Mouse (Mus musculus) lung, adult 2 months (tissue): ENCODE results near the gene Tulp3. TPM values are rescaled to one million over a fixed set of nuclear protein-coding genes. Genes with fewer than 3 reads are reported as not detected.

Source experiments
- DNase-seq: peaks from one replicate; pipeline ENCODE4 v3.0.0; 2022
- H3K4me1 ChIP-seq: fragments of 200-500 bp; 2 replicates; pipeline ENCODE4 v1.6.1; 2011; ENCODE audit warnings: low read length; ENCODE audit not compliant: control insufficient read depth, insufficient read depth
- H3K4me3 ChIP-seq: fragments of 200-500 bp; replicated peaks from 2 replicates; pipeline ENCODE3; 2011; ENCODE audit warnings: low read depth, mild to moderate bottlenecking, control low read depth, low read length; ENCODE audit errors: extremely low read depth
- CTCF ChIP-seq: fragments of 200-500 bp; IDR thresholded peaks from 2 replicates; pipeline ENCODE4 v1.5.1; 2011; ENCODE audit warnings: mild to moderate bottlenecking, low read length, control low read depth; ENCODE audit not compliant: insufficient read depth
- POLR2A ChIP-seq: fragments of 200-500 bp; IDR thresholded peaks from 2 replicates; pipeline ENCODE4 v1.6.1; 2011; ENCODE audit warnings: low read depth, mild to moderate bottlenecking, control low read depth, low read length, borderline replicate concordance; ENCODE audit errors: extremely low read depth
- WGBS: fragments of 180-500 bp; shearing (Covaris S2); methylation state at CpG from one replicate; pipeline ENCODE4 v1.1.7; 2018; 5-methylcytosine and 5-hydroxymethylcytosine counted together
- polyA plus RNA-seq: library from polyadenylated mRNA; depleted of rRNA; stranded (reverse); fragments of >200 nt; gene quantifications from 2 replicates; pipeline ENCODE4 v1.2.3, GENCODE M21; 2012

The Tulp3 gene
- polyA plus RNA-seq, 1 experiment, result 21.5 TPM

DNA sequence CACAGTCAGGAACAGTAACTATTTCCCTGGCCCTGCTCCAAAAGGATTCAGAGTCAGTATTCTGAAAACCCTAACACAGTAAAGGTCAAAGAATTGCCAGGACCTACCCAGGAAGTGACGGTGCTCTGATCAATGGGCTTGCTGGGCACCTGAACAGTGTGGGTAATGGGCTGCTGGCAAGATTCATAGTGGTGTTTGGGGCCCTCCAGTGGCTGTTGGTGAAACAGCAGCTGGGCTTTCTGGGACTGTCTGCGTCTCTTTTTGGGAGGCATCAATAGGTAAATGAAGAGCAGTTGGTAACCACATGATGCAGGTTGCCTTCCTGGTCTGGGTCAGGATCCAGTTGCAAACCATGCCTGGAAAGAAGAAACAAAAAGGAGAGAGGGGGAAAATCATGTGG, 3.3 kb upstream of the Tulp3 start:
- Histone ChIP-seq H3K4me3 (no peak overlapping the region), H3K4me1 (peaks cover 3% of the 10 kb centered on the region; the same call in 1 of the 2 replicates)
- WGBS, result 20% methylated on average over 2 of the region's 2 CpGs
- DNase-seq, result peak; percentile 73
- TF ChIP-seq CTCF (peak; percentile 85), POLR2A (no peak)

DNA sequence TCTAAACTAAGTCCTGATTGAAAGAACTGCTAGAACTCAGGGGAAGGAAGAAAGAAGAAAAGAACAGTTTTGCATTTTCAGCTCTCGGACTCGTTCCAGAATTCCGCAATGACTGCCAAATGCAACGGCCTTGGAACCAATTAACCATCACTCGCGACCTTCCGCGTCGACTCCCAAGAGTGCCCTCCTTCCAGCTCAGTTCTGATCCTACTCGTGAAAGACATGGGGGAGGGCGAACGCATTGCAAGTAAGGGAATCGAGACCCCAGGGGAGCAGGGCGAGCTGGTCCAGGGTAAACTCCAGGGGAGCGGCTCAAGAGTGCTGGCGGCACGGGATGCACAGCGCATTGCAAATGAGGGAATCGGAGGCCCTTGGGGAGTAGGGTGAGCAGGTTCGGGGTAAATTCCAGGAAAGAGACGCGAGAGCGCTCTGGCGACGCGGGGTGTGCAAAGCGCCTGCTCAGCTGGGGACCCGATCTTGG, 410 bp downstream of the Tulp3 start:
- DNase-seq, result no peak
- TF ChIP-seq CTCF (no peak), POLR2A (no peak)
- under 1% methylated on average over 28 of the region's 28 CpGs for WGBS
- Histone ChIP-seq H3K4me1 (no peaks in the 10 kb centered on the region; the same call in 1 of the 2 replicates), H3K4me3 (peak overlapping the region; percentile 90)

DNA sequence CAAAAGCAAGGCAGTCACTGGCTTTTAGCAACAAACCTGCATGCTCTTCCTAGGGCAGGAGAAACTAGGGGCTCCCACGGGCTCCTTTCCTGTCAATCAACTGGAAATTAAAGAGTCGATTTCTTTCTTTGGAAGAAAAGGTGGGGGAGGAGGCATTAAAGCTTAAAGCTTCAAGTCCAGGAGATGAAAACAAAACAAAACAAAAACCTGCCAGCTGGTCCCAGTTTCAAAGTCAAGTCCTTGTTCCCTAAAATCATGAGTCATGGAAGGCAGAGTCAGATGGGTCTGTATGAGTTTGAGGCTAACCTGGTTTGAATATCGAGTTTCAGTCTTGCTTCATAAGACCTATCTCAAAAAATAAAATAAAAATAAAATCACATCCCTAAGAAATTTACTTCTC, 1.5 kb downstream of the Tulp3 start:
- TF ChIP-seq CTCF (no peak), POLR2A (no peak)
- Histone ChIP-seq H3K4me1 (peaks cover 2% of the 10 kb centered on the region; the same call in 1 of the 2 replicates), H3K4me3 (no peak overlapping the region)
- 61% methylated on average over 3 of the region's 3 CpGs for WGBS
- DNase-seq, result no peak

DNA sequence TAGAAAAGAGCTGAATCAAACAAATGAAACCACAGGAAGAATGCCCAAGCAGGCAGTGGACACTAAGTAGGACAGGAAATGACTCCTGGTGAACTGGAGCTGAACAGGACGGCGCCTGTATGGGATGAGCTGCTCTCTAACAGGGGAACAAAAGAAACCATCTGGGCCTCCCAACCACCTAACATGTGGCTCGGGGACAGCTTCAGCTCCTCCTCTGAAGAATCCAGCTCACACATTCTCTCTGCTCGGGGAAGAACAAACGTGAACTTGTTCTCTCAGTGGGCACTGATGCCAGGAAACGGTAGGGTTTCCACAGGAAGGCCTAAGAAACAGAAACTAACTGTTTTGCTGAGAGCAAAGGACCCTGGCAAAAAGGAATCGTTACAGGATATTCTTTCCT, 5.9 kb downstream of the Tulp3 start:
- DNase-seq, result no peak
- peaks cover 2% of the 10 kb centered on the region; the same call in 1 of the 2 replicates for H3K4me1 ChIP-seq
- 35% methylated on average over 7 of the region's 7 CpGs for WGBS
- H3K4me3 ChIP-seq, result no peak overlapping the region
- TF ChIP-seq CTCF, result no peak
- TF ChIP-seq POLR2A, result no peak

DNA sequence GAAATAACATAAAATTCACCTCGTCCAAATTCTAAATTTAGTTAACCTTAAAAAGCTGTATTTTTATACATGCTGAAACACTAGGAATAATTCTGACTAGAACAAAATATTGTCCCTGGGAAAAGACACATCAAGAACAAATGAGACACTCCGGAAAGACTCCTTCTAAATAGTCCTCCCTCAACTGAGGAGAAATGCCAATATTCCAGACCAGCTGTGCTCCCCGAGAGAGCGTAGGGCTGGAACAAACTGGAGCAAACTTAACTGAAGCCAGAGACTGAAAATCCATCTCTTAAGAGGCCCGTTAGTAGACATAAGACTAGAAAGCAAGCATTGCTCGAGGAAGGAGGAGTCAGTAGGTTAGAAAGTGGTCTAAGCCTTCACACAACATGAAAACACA, 8.9 kb downstream of the Tulp3 start:
- TF ChIP-seq CTCF (no peak), POLR2A (no peak)
- H3K4me1 ChIP-seq, result peaks cover 2% of the 10 kb centered on the region; the same call in 1 of the 2 replicates
- WGBS, result 69% methylated on average over 6 of the region's 6 CpGs
- DNase-seq, result no peak
- no peak overlapping the region for H3K4me3 ChIP-seq

DNA sequence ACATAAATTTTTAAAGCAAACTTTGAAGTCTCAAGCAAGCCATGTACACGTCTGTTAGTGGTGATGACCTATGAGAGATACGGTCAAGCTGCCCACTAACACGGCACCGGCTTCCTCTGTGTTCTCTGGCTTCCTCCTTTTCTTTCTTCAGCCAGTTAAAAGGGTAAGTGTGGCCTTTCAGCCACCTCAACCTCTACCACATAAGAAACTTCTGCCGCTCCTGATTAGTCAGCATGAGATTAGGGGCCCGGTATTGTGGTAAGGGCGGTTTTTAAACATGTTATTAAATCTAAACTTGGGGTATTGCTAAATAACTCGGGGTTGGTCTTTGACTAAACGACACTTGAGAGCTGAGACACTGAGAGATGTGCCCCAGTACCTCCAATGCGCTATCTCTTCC, 10.0 kb downstream of the Tulp3 start:
- WGBS, result 64% methylated on average over 10 of the region's 10 CpGs
- DNase-seq, result no peak
- Histone ChIP-seq H3K4me3 (no peak overlapping the region), H3K4me1 (peaks cover 2% of the 10 kb centered on the region; the same call in 1 of the 2 replicates)
- TF ChIP-seq CTCF (no peak), POLR2A (no peak)

DNA sequence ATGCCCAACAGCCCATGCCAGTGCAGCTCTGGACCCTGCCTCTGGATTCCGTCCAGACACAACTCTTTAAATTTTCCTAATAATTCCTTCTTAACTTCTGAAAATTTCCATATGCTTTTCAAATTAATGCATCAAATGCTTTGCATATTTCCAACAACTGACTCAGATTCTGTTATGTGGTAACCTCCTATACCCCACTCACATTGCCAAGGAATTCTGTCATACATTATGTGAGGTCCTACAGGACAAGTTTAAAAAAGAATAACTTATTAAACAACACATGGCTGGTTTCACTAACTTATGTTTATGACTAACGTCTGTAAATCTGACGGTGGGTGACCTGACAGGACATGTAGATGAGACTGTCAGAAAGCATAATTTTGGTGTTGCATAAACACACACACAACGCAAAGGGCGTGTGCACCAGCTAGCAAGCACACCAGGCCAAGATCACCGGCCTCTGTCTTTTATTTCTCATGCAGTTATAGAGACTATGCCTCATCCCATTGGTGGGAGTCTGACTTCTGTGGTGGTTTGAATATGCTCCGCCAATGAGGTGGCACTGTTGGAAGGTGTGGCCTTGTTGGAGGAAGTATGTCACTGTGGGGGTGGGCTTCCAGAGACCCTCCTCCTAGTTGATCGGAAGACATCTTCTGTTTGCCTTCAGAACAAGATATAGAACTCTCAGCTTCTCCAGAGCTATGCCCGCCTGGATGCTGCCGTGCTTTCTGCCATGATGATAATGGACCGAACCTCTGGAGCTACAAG, 13.5 kb downstream of the Tulp3 start:
- TF ChIP-seq CTCF (no peak), POLR2A (no peak)
- Histone ChIP-seq H3K4me3 (no peak overlapping the region), H3K4me1 (no peaks in the 10 kb centered on the region)
- 87% methylated on average over 11 of the region's 11 CpGs for WGBS
- DNase-seq, result no peak

DNA sequence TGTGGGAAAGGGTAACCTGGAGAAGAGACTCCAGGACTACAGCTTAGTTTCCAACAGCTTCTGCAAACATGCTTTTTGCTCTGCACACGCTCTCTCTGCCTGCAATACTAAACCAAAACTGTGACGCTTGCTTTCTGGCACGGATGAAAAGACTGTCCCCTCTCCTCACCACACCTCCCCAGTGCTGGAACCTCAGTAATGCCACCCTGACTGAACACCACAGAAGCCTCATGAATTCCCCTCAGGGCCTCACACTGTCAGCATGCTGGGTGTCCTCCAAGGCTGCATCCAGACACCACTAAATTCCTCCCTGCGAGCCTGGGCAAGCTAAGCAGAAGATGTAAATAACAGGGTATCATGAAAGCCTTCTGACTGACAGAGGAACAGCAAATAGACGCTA, 16.8 kb downstream of the Tulp3 start:
- WGBS, result 49% methylated on average over 5 of the region's 5 CpGs
- DNase-seq, result no peak
- Histone ChIP-seq H3K4me3 (no peak overlapping the region), H3K4me1 (peaks cover 3% of the 10 kb centered on the region; the same call in 1 of the 2 replicates)
- no peak for TF ChIP-seq CTCF
- no peak for TF ChIP-seq POLR2A

DNA sequence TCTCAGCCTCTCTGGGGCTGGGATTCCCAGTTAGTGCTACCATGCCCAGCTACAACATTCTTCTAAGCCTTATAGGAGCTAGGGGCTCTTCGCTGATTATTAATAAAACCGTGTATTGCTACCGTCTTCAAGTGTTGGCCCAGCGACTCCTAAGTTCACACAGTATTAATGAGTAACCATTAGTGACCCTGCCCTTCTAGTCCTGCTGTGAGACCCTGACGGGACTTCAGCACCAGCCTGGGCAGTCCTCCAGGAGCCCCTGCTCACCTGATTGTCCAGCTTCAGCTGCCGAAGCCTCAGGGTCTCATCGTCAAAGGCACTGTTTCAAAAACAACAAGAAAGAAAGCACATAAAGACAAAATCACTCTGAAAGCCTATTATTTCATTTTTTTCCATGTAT, 18.2 kb downstream of the Tulp3 start:
- 72% methylated on average over 7 of the region's 7 CpGs for WGBS
- no peak overlapping the region for H3K4me3 ChIP-seq
- H3K4me1 ChIP-seq, result peaks cover 3% of the 10 kb centered on the region; the same call in 1 of the 2 replicates
- no peak for DNase-seq
- TF ChIP-seq CTCF (no peak), POLR2A (no peak)

DNA sequence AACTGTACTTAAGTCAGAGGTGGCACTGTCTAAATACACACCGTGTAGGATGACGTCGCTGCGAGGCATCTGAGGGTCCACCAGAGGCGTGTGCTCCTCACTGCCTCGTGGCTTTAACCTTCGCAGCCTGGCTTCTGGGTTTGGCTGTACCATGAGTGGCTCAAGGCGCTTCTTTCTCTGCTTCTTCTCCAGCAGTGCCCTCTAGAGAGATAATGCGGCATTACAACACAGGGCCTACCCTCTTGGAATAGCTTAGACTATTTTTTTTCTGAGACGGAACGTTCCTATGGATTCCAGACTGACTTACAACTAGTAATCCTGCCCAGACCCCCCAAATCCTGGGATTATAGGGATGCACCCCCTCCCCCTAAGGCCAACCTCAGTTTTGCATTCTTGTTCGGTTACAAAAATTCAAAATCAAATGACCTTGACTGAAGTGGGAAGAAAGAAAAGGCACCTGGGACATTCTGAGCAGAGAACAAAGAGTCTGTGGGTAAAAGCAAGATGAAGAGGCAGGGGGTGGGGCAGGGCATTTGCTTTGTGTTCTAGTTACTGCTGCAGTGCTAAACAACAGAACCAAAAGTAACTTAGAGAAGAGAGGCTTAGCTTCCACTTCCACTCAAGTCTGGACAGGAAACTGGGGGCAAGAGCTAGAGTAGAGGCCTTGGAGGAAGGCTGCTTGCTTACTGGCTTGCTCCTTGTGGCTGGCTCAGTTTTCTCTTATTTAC, 21.1 kb downstream of the Tulp3 start:
- TF ChIP-seq CTCF (peak; percentile 52), POLR2A (no peak)
- WGBS, result 12% methylated on average over 12 of the region's 12 CpGs
- H3K4me1 ChIP-seq, result peaks cover 3% of the 10 kb centered on the region; the same call in 1 of the 2 replicates
- H3K4me3 ChIP-seq, result no peak overlapping the region
- DNase-seq, result peak; percentile 66
